Mouse (Mus musculus): ENCODE results near the gene Mid1. TPM values are rescaled to one million over a fixed set of nuclear protein-coding genes. Genes with fewer than 3 reads are reported as not detected.

The Mid1 gene
- polyA plus RNA-seq, 1 experiment from 2014 or later, result 27.4 TPM

DNA sequence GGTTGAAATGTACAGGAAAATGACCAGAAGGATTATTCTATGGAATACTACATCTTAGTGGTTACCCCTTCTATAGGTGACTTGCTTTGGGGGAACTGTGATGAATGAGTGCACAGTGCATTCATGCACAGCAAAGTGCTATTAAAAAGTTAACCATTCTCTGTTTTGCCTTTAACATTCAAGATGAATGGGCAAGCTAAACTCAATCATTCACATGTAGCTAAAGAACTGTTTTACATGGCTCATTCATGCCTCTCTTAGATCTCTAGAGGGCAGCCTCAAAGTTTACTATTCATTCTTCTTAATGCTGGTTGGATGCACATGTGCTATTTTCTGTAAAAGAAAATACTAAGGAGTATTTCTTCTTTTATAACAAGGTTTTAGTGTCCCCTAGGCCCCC is 217.9 kb downstream of the Mid1 start:
- Histone ChIP-seq H3K9me3 (ENCODE audit: control insufficient read depth, low read length) (no peaks in the 10 kb centered on the region), H3K4me1 (replicated peaks; ENCODE audit: control insufficient read depth, insufficient read depth, low read length) (0 out of 2 replicates have a peak, but pooled peaks cover 5% of the 10 kb centered on the region), H3K36me3 (ENCODE audit: control insufficient read depth, insufficient read depth, low read length) (no peaks in the 10 kb centered on the region), H3K27ac (ENCODE audit: low read depth, low read length) (no peak overlapping the region), H3K27me3 (ENCODE audit: control insufficient read depth, insufficient read depth, low read length) (no peaks in the 10 kb centered on the region; the same call in 1 of the 2 replicates), H3K9ac (ENCODE audit: low read length) (no peak overlapping the region), H3K4me2 (ENCODE audit: low read depth, low read length, severe bottlenecking) (no peak overlapping the region), H3K4me3 (ENCODE audit: low read depth, low read length) (no peak overlapping the region)
- ATAC-seq (replicated peaks; ENCODE audit: low FRiP score), result no peak
- DNase-seq (ENCODE audit: low spot score), result no peak

DNA sequence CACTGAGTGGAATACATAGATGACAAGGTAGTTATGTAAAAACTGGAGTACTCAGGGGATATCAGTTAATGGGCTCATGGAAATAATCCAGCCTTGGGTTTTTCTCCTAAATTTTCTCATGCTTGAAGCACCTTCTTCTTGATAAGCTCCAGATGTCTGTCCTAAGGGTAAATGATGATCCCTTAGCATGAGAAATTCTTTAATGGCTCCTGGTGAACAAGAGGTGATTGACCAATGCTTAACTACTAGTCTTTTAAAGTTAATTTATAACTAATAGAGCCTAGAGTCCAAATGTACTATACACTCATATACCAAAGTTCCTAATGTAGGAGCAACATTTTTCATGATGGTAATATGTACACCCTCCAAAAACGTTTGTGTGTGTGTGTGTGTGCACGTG is 218.7 kb downstream of the Mid1 start:
- ATAC-seq (replicated peaks; ENCODE audit: low FRiP score) (no peak), DNase-seq (ENCODE audit: low spot score) (no peak)
- Histone ChIP-seq H3K4me1 (replicated peaks; ENCODE audit: control insufficient read depth, insufficient read depth, low read length) (0 out of 2 replicates have a peak, but pooled peaks cover 5% of the 10 kb centered on the region), H3K36me3 (ENCODE audit: control insufficient read depth, insufficient read depth, low read length) (no peaks in the 10 kb centered on the region), H3K27ac (ENCODE audit: low read depth, low read length) (no peak overlapping the region), H3K4me2 (ENCODE audit: low read depth, low read length, severe bottlenecking) (no peak overlapping the region), H3K4me3 (ENCODE audit: low read depth, low read length) (no peak overlapping the region), H3K9me3 (ENCODE audit: control insufficient read depth, low read length) (no peaks in the 10 kb centered on the region), H3K9ac (ENCODE audit: low read length) (no peak overlapping the region), H3K27me3 (ENCODE audit: control insufficient read depth, insufficient read depth, low read length) (peaks cover 5% of the 10 kb centered on the region; the same call in 1 of the 2 replicates)
- WGBS, result 61% methylated on average over 2 of the region's 2 CpGs

DNA sequence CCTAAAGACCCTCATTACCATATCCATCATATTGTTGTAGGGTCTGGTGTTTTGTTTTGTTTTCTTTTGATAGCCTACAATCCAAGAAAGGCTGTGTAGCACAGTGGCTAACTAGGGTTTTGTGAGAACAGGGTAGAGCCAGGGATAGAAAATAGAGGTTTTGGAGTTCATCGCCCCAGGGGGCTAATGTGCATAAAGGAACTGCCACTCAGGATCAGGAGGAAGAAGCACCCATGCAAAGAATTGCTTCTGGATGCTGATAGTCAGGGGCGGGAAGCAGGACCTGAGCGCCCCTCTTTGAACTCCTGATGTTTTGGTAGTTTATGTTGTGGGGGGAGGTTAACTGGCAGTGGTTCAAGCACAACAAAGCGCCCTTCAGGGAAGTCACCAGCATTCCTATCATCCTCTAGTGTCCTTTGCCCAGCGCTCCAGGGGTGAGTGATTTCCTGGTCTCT is 221.1 kb downstream of the Mid1 start:
- no peak overlapping the region for H3K4me3 ChIP-seq (ENCODE audit: low read depth, low read length)
- H3K4me2 ChIP-seq (ENCODE audit: low read depth, low read length, severe bottlenecking), result no peak overlapping the region
- no peaks in the 10 kb centered on the region for H3K9me3 ChIP-seq (ENCODE audit: control insufficient read depth, low read length)
- no peak overlapping the region for H3K9ac ChIP-seq (ENCODE audit: low read length)
- ATAC-seq (replicated peaks; ENCODE audit: low FRiP score) (peak; percentile 94), DNase-seq (ENCODE audit: low spot score) (peak; percentile 79)
- H3K36me3 ChIP-seq (ENCODE audit: control insufficient read depth, insufficient read depth, low read length), result no peaks in the 10 kb centered on the region
- no peak overlapping the region for H3K27ac ChIP-seq (ENCODE audit: low read depth, low read length)
- 6% methylated on average over 5 of the region's 5 CpGs for WGBS
- 0 out of 2 replicates have a peak, but pooled peaks cover 3% of the 10 kb centered on the region for H3K4me1 ChIP-seq (replicated peaks; ENCODE audit: control insufficient read depth, insufficient read depth, low read length)
- H3K27me3 ChIP-seq (ENCODE audit: control insufficient read depth, insufficient read depth, low read length), result peaks cover 5% of the 10 kb centered on the region; the same call in 1 of the 2 replicates

DNA sequence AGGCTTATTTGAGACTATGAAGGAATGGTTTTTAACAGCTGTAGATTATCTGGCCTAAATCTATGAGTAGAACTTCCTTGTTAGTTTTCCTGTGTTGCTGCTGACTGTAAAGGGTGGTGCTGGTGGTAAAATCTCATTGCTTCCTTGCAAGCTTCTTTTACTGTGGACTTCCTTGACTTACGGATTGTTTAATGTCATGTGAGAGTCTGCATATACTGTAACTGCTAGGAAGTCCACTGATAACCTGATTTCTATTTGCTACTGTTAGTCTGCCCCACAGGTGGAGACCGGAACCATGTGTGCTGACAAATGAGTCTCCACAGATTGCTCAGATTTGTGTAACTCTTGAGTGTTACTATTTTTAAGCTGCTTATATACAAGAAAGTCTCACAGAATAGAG is 224.9 kb downstream of the Mid1 start:
- H3K4me1 ChIP-seq (replicated peaks; ENCODE audit: control insufficient read depth, insufficient read depth, low read length), result 0 out of 2 replicates have a peak, but pooled peaks cover 3% of the 10 kb centered on the region
- no peaks in the 10 kb centered on the region for H3K36me3 ChIP-seq (ENCODE audit: control insufficient read depth, insufficient read depth, low read length)
- no peak overlapping the region for H3K9ac ChIP-seq (ENCODE audit: low read length)
- H3K27ac ChIP-seq (ENCODE audit: low read depth, low read length), result no peak overlapping the region
- H3K4me3 ChIP-seq (ENCODE audit: low read depth, low read length), result no peak overlapping the region
- no peaks in the 10 kb centered on the region for H3K9me3 ChIP-seq (ENCODE audit: control insufficient read depth, low read length)
- H3K27me3 ChIP-seq (ENCODE audit: control insufficient read depth, insufficient read depth, low read length), result peaks cover 5% of the 10 kb centered on the region
- DNase-seq (ENCODE audit: low spot score), result no peak
- H3K4me2 ChIP-seq (ENCODE audit: low read depth, low read length, severe bottlenecking), result no peak overlapping the region
- no peak for ATAC-seq (replicated peaks; ENCODE audit: low FRiP score)
- 82% methylated on average over 2 of the region's 2 CpGs for WGBS

DNA sequence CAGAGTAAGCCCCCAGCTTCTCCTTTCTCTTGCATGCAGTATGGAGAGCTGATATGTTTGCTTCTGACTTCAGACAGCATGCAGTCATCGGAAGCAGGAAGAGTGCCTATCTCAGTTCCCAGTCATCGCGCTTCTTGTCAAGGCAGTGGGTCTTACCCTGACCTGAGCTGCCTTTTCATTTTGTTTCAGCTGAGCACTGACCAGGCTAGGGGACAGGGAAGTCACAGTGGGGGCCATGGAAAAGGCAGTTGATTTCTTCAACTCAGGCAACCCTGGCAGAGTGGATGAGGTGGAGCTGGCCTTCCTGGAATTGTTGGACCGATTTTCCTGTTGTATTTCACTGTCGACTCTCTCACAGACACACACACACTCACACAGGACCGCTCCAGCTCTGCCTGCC is 230.7 kb downstream of the Mid1 start:
- Histone ChIP-seq H3K9ac (ENCODE audit: low read length) (no peak overlapping the region), H3K27me3 (ENCODE audit: control insufficient read depth, insufficient read depth, low read length) (peaks cover 2% of the 10 kb centered on the region), H3K36me3 (ENCODE audit: control insufficient read depth, insufficient read depth, low read length) (no peaks in the 10 kb centered on the region), H3K4me1 (replicated peaks; ENCODE audit: control insufficient read depth, insufficient read depth, low read length) (no peaks in the 10 kb centered on the region; the same call in 1 of the 2 replicates), H3K27ac (ENCODE audit: low read depth, low read length) (no peak overlapping the region), H3K4me3 (ENCODE audit: low read depth, low read length) (no peak overlapping the region), H3K9me3 (ENCODE audit: control insufficient read depth, low read length) (no peaks in the 10 kb centered on the region), H3K4me2 (ENCODE audit: low read depth, low read length, severe bottlenecking) (no peak overlapping the region)
- WGBS, result 92% methylated on average over 6 of the region's 6 CpGs
- ATAC-seq (replicated peaks; ENCODE audit: low FRiP score) (no peak), DNase-seq (ENCODE audit: low spot score) (no peak)

DNA sequence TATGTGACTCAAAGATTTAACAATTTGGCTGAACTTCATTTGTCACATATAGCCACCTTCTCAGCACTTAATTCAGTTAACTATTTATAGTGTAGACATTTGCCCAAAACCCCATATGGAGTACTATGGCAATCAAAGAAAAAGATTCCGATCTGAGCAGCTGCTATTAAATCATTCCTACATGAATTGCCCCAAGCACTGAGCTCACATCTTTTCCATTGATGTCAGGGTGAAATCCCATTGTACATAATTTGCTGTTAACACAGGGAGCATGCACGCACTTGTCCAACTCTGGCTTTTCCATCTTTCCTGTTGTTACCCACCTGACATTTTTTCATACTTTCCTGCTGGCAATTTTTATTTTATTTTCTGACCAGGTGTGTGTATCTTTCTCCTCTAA is 237.5 kb downstream of the Mid1 start:
- DNase-seq (ENCODE audit: low spot score), result no peak
- 45% methylated on average over 2 of the region's 2 CpGs for WGBS
- no peak overlapping the region for H3K9ac ChIP-seq (ENCODE audit: low read length)
- H3K4me3 ChIP-seq (ENCODE audit: low read depth, low read length), result no peak overlapping the region
- H3K4me2 ChIP-seq (ENCODE audit: low read depth, low read length, severe bottlenecking), result no peak overlapping the region
- peaks cover 2% of the 10 kb centered on the region; the same call in 1 of the 2 replicates for H3K27me3 ChIP-seq (ENCODE audit: control insufficient read depth, insufficient read depth, low read length)
- H3K36me3 ChIP-seq (ENCODE audit: control insufficient read depth, insufficient read depth, low read length), result no peaks in the 10 kb centered on the region
- no peak for ATAC-seq (replicated peaks; ENCODE audit: low FRiP score)
- no peaks in the 10 kb centered on the region for H3K9me3 ChIP-seq (ENCODE audit: control insufficient read depth, low read length)
- no peak overlapping the region for H3K27ac ChIP-seq (ENCODE audit: low read depth, low read length)
- peaks cover 9% of the 10 kb centered on the region; the same call in 1 of the 2 replicates for H3K4me1 ChIP-seq (replicated peaks; ENCODE audit: control insufficient read depth, insufficient read depth, low read length)

DNA sequence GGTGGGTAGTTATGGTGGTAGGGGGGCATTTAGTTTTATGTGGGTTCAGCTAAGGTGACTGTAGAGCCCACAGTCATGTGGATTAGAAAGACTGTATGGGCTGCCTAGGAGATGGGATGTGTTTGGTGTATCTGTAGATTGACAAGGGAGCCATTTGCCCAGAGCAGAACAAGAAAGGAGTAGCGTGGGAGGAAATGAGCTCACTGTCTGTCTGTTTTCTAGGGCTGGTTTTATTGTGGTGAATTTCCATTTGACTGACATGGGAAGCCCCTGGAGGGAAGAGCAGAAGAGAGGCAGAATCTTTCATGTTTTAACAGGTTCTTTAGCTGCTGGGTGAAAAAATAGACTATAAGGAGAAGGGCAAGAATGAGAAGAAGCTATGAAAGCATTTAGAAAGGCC is 238.4 kb downstream of the Mid1 start:
- H3K4me1 ChIP-seq (replicated peaks; ENCODE audit: control insufficient read depth, insufficient read depth, low read length), result peaks cover 9% of the 10 kb centered on the region; the same call in 1 of the 2 replicates
- no peak overlapping the region for H3K4me2 ChIP-seq (ENCODE audit: low read depth, low read length, severe bottlenecking)
- peaks cover 2% of the 10 kb centered on the region; the same call in 1 of the 2 replicates for H3K27me3 ChIP-seq (ENCODE audit: control insufficient read depth, insufficient read depth, low read length)
- no peaks in the 10 kb centered on the region for H3K36me3 ChIP-seq (ENCODE audit: control insufficient read depth, insufficient read depth, low read length)
- no peak overlapping the region for H3K4me3 ChIP-seq (ENCODE audit: low read depth, low read length)
- H3K9me3 ChIP-seq (ENCODE audit: control insufficient read depth, low read length), result no peaks in the 10 kb centered on the region
- DNase-seq (ENCODE audit: low spot score) (no peak), ATAC-seq (replicated peaks; ENCODE audit: low FRiP score) (no peak)
- H3K9ac ChIP-seq (ENCODE audit: low read length), result no peak overlapping the region
- H3K27ac ChIP-seq (ENCODE audit: low read depth, low read length), result no peak overlapping the region
- 25% methylated on average over 1 of the region's 1 CpGs for WGBS

DNA sequence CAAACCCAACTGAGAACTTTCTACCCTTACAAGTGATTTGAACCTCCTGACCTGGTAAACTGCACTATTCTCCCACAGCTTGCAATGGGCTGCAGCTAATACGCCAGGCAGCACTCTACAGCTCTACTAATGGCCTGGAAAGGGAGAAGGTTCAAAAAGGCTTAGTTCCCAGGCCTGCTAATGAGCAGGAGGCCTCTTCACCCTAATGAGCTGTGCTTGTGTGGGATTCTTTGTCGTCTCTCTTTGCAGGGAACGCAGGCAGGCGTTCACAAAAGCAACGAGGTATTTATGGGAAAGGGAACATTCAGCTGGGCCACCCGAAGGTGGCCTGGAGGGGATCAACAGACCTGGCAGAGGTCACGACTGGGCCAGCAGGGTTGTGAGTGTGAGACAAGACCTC is 240.6 kb downstream of the Mid1 start:
- H3K4me2 ChIP-seq (ENCODE audit: low read depth, low read length, severe bottlenecking), result no peak overlapping the region
- H3K36me3 ChIP-seq (ENCODE audit: control insufficient read depth, insufficient read depth, low read length), result no peaks in the 10 kb centered on the region
- no peaks in the 10 kb centered on the region for H3K9me3 ChIP-seq (ENCODE audit: control insufficient read depth, low read length)
- H3K4me1 ChIP-seq (replicated peaks; ENCODE audit: control insufficient read depth, insufficient read depth, low read length), result peaks cover 9% of the 10 kb centered on the region; the same call in 1 of the 2 replicates
- 14% methylated on average over 7 of the region's 7 CpGs for WGBS
- peak; percentile 91 for ATAC-seq (replicated peaks; ENCODE audit: low FRiP score)
- H3K4me3 ChIP-seq (ENCODE audit: low read depth, low read length), result no peak overlapping the region
- peak; percentile 67 for DNase-seq (ENCODE audit: low spot score)
- peak overlapping the region; percentile 31; the same call in 1 of the 2 replicates for H3K27ac ChIP-seq (ENCODE audit: low read depth, low read length)
- peaks cover 2% of the 10 kb centered on the region; the same call in 1 of the 2 replicates for H3K27me3 ChIP-seq (ENCODE audit: control insufficient read depth, insufficient read depth, low read length)
- H3K9ac ChIP-seq (ENCODE audit: low read length), result no peak overlapping the region
